ENCODE assay signal across 21 mouse cellular contexts in genomic region chr12:79695832-79696434, GRCm38 (mm10).
DNase-seq lines count a peak whose midpoint lies in the region; ATAC-seq lines count a peak whose summit lies in the region.
"Had no signal": no experiment of that assay in that cellular context is flagged by ENCODE, and none has a peak within 500 bp of the region (broad histone marks: within the 10 kb centered on the region; RNA-seq: fewer than 3 reads in every experiment).

No protein-coding gene starts in this region.

- no peaks in the 10 kb centered on the region for H3K9me3 ChIP-seq in forebrain, embryonic 14.5 days (replicated peaks; ENCODE audit: control insufficient read depth, low read length)
- no peaks in the 10 kb centered on the region for H3K9me3 ChIP-seq in forebrain, embryonic 11.5 days (ENCODE audit: control insufficient read depth, low read length)
- H3K9me3 ChIP-seq in midbrain, embryonic 10.5 days (replicated peaks), result no peaks in the 10 kb centered on the region
- H3K9me3 ChIP-seq in midbrain, embryonic 11.5 days (ENCODE audit: control insufficient read depth, low read length), result no peaks in the 10 kb centered on the region
- no peaks in the 10 kb centered on the region for H3K9me3 ChIP-seq in embryonic facial prominence, embryonic 14.5 days (ENCODE audit: control insufficient read depth, low read length)
- H3K9me3 ChIP-seq: G1E; heart, embryonic 15.5 days; hindbrain, embryonic 13.5 days had no signal

- H3K27ac ChIP-seq in forebrain, embryonic 14.5 days (ENCODE audit: low read depth, low read length), result no peak overlapping the region
- no peak overlapping the region for H3K27ac ChIP-seq in forebrain, embryonic 11.5 days (ENCODE audit: low read depth, low read length)
- H3K27ac ChIP-seq in midbrain, embryonic 10.5 days (replicated peaks), result 0 out of 2 replicates have a peak overlapping the region, but pooled peaks have one; percentile 33
- no peak overlapping the region for H3K27ac ChIP-seq in midbrain, embryonic 11.5 days (ENCODE audit: low read depth, low read length)
- H3K27ac ChIP-seq in embryonic facial prominence, embryonic 14.5 days (replicated peaks; ENCODE audit: low read depth, low read length), result peak overlapping the region; percentile 4; the same call in 1 of the 2 replicates
- H3K27ac ChIP-seq: heart, adult 2 months; heart, embryonic 15.5 days; hindbrain, embryonic 13.5 days; hindbrain, postnatal 0 days had no signal

- no peak overlapping the region for H3K4me3 ChIP-seq in forebrain, embryonic 14.5 days (ENCODE audit: low read depth, low read length)
- H3K4me3 ChIP-seq in forebrain, embryonic 11.5 days (ENCODE audit: low read depth, low read length), result no peak overlapping the region
- H3K4me3 ChIP-seq in midbrain, embryonic 10.5 days, result no peak overlapping the region
- no peak overlapping the region for H3K4me3 ChIP-seq in midbrain, embryonic 11.5 days (ENCODE audit: low read depth, low read length)
- H3K4me3 ChIP-seq in embryonic facial prominence, embryonic 14.5 days (ENCODE audit: low read depth, low read length), result no peak overlapping the region
- H3K4me3 ChIP-seq: heart, adult 2 months; heart, embryonic 15.5 days; hindbrain, embryonic 13.5 days had no signal

- WGBS in forebrain, embryonic 14.5 days, result 53% methylated on average over 3 of the region's 3 CpGs
- WGBS in forebrain, embryonic 11.5 days, result 71% methylated on average over 3 of the region's 3 CpGs
- 78% methylated on average over 3 of the region's 3 CpGs for WGBS in midbrain, embryonic 10.5 days
- 70% methylated on average over 3 of the region's 3 CpGs for WGBS in midbrain, embryonic 11.5 days
- whole genome bisulfite sequencing in embryonic facial prominence, embryonic 14.5 days, result 41% methylated on average over 3 of the region's 3 CpGs

- no peaks in the 10 kb centered on the region for H3K27me3 ChIP-seq in forebrain, embryonic 14.5 days (replicated peaks; ENCODE audit: control insufficient read depth, insufficient read depth, low read length)
- no peaks in the 10 kb centered on the region for H3K27me3 ChIP-seq in forebrain, embryonic 11.5 days (ENCODE audit: control insufficient read depth, insufficient read depth, low read length)
- no peaks in the 10 kb centered on the region for H3K27me3 ChIP-seq in midbrain, embryonic 10.5 days (ENCODE audit: low read depth, poor library complexity, severe bottlenecking)
- no peaks in the 10 kb centered on the region for H3K27me3 ChIP-seq in midbrain, embryonic 11.5 days (ENCODE audit: control insufficient read depth, insufficient read depth, low read length)
- H3K27me3 ChIP-seq in embryonic facial prominence, embryonic 14.5 days (replicated peaks; ENCODE audit: control insufficient read depth, insufficient read depth, low read length), result no peaks in the 10 kb centered on the region
- H3K27me3 ChIP-seq: CH12.LX; heart, embryonic 15.5 days; hindbrain, embryonic 13.5 days had no signal

- no peak overlapping the region for H3K9ac ChIP-seq in forebrain, embryonic 14.5 days (ENCODE audit: low read length)
- H3K9ac ChIP-seq in forebrain, embryonic 11.5 days (ENCODE audit: low read length), result no peak overlapping the region
- H3K9ac ChIP-seq in midbrain, embryonic 11.5 days (ENCODE audit: low read length), result no peak overlapping the region
- no peak overlapping the region for H3K9ac ChIP-seq in embryonic facial prominence, embryonic 14.5 days (ENCODE audit: low read depth, low read length)
- H3K9ac ChIP-seq: heart, embryonic 15.5 days; hindbrain, embryonic 13.5 days had no signal

- peak; percentile 24 for DNase-seq in forebrain, embryonic 14.5 days (ENCODE audit: low spot score)
- no peak for DNase-seq in forebrain, embryonic 11.5 days (ENCODE audit: low spot score)
- no peak for DNase-seq in midbrain, embryonic 10.5 days (ENCODE audit: low spot score)
- no peak for DNase-seq in midbrain, embryonic 11.5 days (ENCODE audit: low spot score, missing footprints)
- DNase-seq in embryonic facial prominence, embryonic 14.5 days (ENCODE audit: low spot score), result peak; percentile 63
- DNase-seq in yolk sac, embryonic 10.5 days (ENCODE audit: low spot score), result no peak
- DNase-seq: adrenal gland, postnatal 14 days; cerebellum, adult 11-12 months; cerebellum, adult 9-10 months; cerebellum, postnatal 25 days; gastrocnemius, postnatal 10 days; heart, adult 2 months; heart, postnatal 14 days; kidney, adult 11 months had no signal

- peak; percentile 57; the same call in 1 of the 2 replicates for ATAC-seq in forebrain, embryonic 14.5 days
- ATAC-seq in forebrain, embryonic 11.5 days (replicated peaks; ENCODE audit: low FRiP score), result no peak
- no peak for ATAC-seq in midbrain, embryonic 11.5 days (ENCODE audit: low FRiP score)
- no peak for ATAC-seq in embryonic facial prominence, embryonic 14.5 days (ENCODE audit: low read depth)
- ATAC-seq: activated CD4-positive, CD25-positive, alpha-beta regulatory T cell, adult 4 months; hindbrain, postnatal 0 days had no signal

- H3K4me2 ChIP-seq in forebrain, embryonic 14.5 days (ENCODE audit: low read length), result no peak overlapping the region
- no peak overlapping the region for H3K4me2 ChIP-seq in forebrain, embryonic 11.5 days (ENCODE audit: low read depth, low read length, severe bottlenecking)
- no peak overlapping the region for H3K4me2 ChIP-seq in midbrain, embryonic 11.5 days
- no peak overlapping the region for H3K4me2 ChIP-seq in embryonic facial prominence, embryonic 14.5 days (ENCODE audit: low read depth, low read length)
- H3K4me2 ChIP-seq: heart, embryonic 11.5 days; heart, embryonic 15.5 days; hindbrain, embryonic 13.5 days had no signal

- peaks cover 5% of the 10 kb centered on the region; the same call in 1 of the 2 replicates for H3K4me1 ChIP-seq in forebrain, embryonic 14.5 days (ENCODE audit: control insufficient read depth, insufficient read depth, low read length)
- H3K4me1 ChIP-seq in forebrain, embryonic 11.5 days (replicated peaks; ENCODE audit: control insufficient read depth, insufficient read depth, low read length), result no peaks in the 10 kb centered on the region; the same call in 1 of the 2 replicates
- H3K4me1 ChIP-seq in midbrain, embryonic 10.5 days, result peaks cover 10% of the 10 kb centered on the region
- no peaks in the 10 kb centered on the region; the same call in 1 of the 2 replicates for H3K4me1 ChIP-seq in midbrain, embryonic 11.5 days (ENCODE audit: control insufficient read depth, insufficient read depth, low read length)
- H3K4me1 ChIP-seq in embryonic facial prominence, embryonic 14.5 days (ENCODE audit: control insufficient read depth, insufficient read depth, low read length), result peaks cover 5% of the 10 kb centered on the region; the same call in 1 of the 2 replicates

- H3K36me3 ChIP-seq in forebrain, embryonic 14.5 days (ENCODE audit: control insufficient read depth, insufficient read depth, low read length), result no peaks in the 10 kb centered on the region
- no peaks in the 10 kb centered on the region for H3K36me3 ChIP-seq in forebrain, embryonic 11.5 days (ENCODE audit: control insufficient read depth, insufficient read depth, low read length)
- H3K36me3 ChIP-seq in midbrain, embryonic 10.5 days, result no peaks in the 10 kb centered on the region
- H3K36me3 ChIP-seq in midbrain, embryonic 11.5 days (ENCODE audit: control insufficient read depth, insufficient read depth, low read length), result no peaks in the 10 kb centered on the region
- no peaks in the 10 kb centered on the region for H3K36me3 ChIP-seq in embryonic facial prominence, embryonic 14.5 days (ENCODE audit: control insufficient read depth, insufficient read depth, low read length)
- H3K36me3 ChIP-seq: heart, embryonic 15.5 days; hindbrain, embryonic 13.5 days had no signal

Comparison
In these comparisons a context has a peak if more than half of its experiments do, and no peak if none do; other contexts are left out.
1. DNase-seq: peak in forebrain, embryonic 14.5 days (single experiment) and embryonic facial prominence, embryonic 14.5 days (single experiment); none in forebrain, embryonic 11.5 days (single experiment), midbrain, embryonic 10.5 days (single experiment), midbrain, embryonic 11.5 days (single experiment) and yolk sac, embryonic 10.5 days (single experiment).
2. H3K27ac ChIP-seq: peak in midbrain, embryonic 10.5 days (single experiment) and embryonic facial prominence, embryonic 14.5 days (single experiment); none in forebrain, embryonic 14.5 days (single experiment), forebrain, embryonic 11.5 days (single experiment) and midbrain, embryonic 11.5 days (single experiment).